Mouse (Mus musculus): ENCODE results near the gene Efna4. TPM values are rescaled to one million over a fixed set of nuclear protein-coding genes. Genes with fewer than 3 reads are reported as not detected.

Efna4 gene
- polyA plus RNA-seq, 1 experiment from 2014 or later, result 20.6 TPM

- peaks cover 25% of the 10 kb centered on the region for H3K27me3 ChIP-seq (ENCODE audit: control insufficient read depth, insufficient read depth, low read length)
- ATAC-seq (ENCODE audit: low FRiP score) (no peak), DNase-seq (ENCODE audit: low spot score) (no peak)
- H3K36me3 ChIP-seq (ENCODE audit: control insufficient read depth, insufficient read depth, low read length), result no peaks in the 10 kb centered on the region
- no peak overlapping the region for H3K27ac ChIP-seq (ENCODE audit: low read depth, low read length)
- H3K4me3 ChIP-seq (ENCODE audit: low read depth, low read length), result no peak overlapping the region
- no peak overlapping the region for H3K4me2 ChIP-seq (replicated peaks; ENCODE audit: low read depth, low read length)
- H3K9ac ChIP-seq (ENCODE audit: low read depth, low read length), result no peak overlapping the region
- H3K9me3 ChIP-seq (ENCODE audit: control insufficient read depth, low read length), result no peaks in the 10 kb centered on the region
- peaks cover 8% of the 10 kb centered on the region for H3K4me1 ChIP-seq (replicated peaks; ENCODE audit: control insufficient read depth, insufficient read depth, low read length)
- WGBS, result 84% methylated on average over 3 of the region's 3 CpGs
Observed at GRCm38 (mm10) chr3:89284261-89284660, 53.6 kb downstream of the Efna4 start.

Other genes starting within 250 kb of the Efna4 start
- 28.7 and 35.4 TPM in 2 replicates for gene Rusc1, start 244.7 kb downstream of the Efna4 start, polyA plus RNA-seq (2014; fragmentation: Nextera tagmentation; extraction: Ambion mirVana)
- 0.08 TPM in 1 of 2 replicates, not detected in the other for gene Gm43738, start 236.9 kb downstream of the Efna4 start, polyA plus RNA-seq (2014; fragmentation: Nextera tagmentation; extraction: Ambion mirVana)
- gene Fdps, start 236.1 kb downstream of the Efna4 start, polyA plus RNA-seq (2014; fragmentation: Nextera tagmentation; extraction: Ambion mirVana), result 390 and 392 TPM in 2 replicates
- gene Pklr, start 201.9 kb downstream of the Efna4 start, polyA plus RNA-seq (2014; fragmentation: Nextera tagmentation; extraction: Ambion mirVana), result 1.6 and 2.0 TPM in 2 replicates
- gene Hcn3, start 177.8 kb downstream of the Efna4 start, polyA plus RNA-seq (2014; fragmentation: Nextera tagmentation; extraction: Ambion mirVana), result 3.6 and 4.5 TPM in 2 replicates
- gene Clk2, start 173.2 kb downstream of the Efna4 start, polyA plus RNA-seq (2014; fragmentation: Nextera tagmentation; extraction: Ambion mirVana), result 27.6 and 30.6 TPM in 2 replicates
- 85.9 and 90.4 TPM in 2 replicates for gene Scamp3, start 160.6 kb downstream of the Efna4 start, polyA plus RNA-seq (2014; fragmentation: Nextera tagmentation; extraction: Ambion mirVana)
- gene Fam189b, start 154.9 kb downstream of the Efna4 start, polyA plus RNA-seq (2014; fragmentation: Nextera tagmentation; extraction: Ambion mirVana), result 18.5 and 19.8 TPM in 2 replicates
- 43.7 and 47.3 TPM in 2 replicates for gene Gba, start 135.1 kb downstream of the Efna4 start, polyA plus RNA-seq (2014; fragmentation: Nextera tagmentation; extraction: Ambion mirVana)
- 40.9 and 44.5 TPM in 2 replicates for gene Thbs3, start 122.8 kb downstream of the Efna4 start, polyA plus RNA-seq (2014; fragmentation: Nextera tagmentation; extraction: Ambion mirVana)
- gene Mtx1, start 110.9 kb downstream of the Efna4 start, polyA plus RNA-seq (2014; fragmentation: Nextera tagmentation; extraction: Ambion mirVana), result 180 and 181 TPM in 2 replicates
- gene Muc1, start 109.0 kb downstream of the Efna4 start, polyA plus RNA-seq (2014; fragmentation: Nextera tagmentation; extraction: Ambion mirVana), result 1.4 and 2.1 TPM in 2 replicates
- 276 and 289 TPM in 2 replicates for gene Krtcap2, start 92.1 kb downstream of the Efna4 start, polyA plus RNA-seq (2014; fragmentation: Nextera tagmentation; extraction: Ambion mirVana)
- 9.5 and 9.7 TPM in 2 replicates for gene Trim46, start 91.7 kb downstream of the Efna4 start, polyA plus RNA-seq (2014; fragmentation: Nextera tagmentation; extraction: Ambion mirVana)
- gene Dpm3, start 78.7 kb downstream of the Efna4 start, polyA plus RNA-seq (2014; fragmentation: Nextera tagmentation; extraction: Ambion mirVana), result 75.7 and 82.9 TPM in 2 replicates
- 35.9 and 37.5 TPM in 2 replicates for gene Slc50a1, start 67.5 kb downstream of the Efna4 start, polyA plus RNA-seq (2014; fragmentation: Nextera tagmentation; extraction: Ambion mirVana)
- gene Efna1, start 56.9 kb downstream of the Efna4 start, polyA plus RNA-seq (2014; fragmentation: Nextera tagmentation; extraction: Ambion mirVana), result 14.0 and 16.4 TPM in 2 replicates
- 13.8 TPM in 2 replicates for gene Efna3, start 15.1 kb downstream of the Efna4 start, polyA plus RNA-seq (2014; fragmentation: Nextera tagmentation; extraction: Ambion mirVana)
- gene Adam15, start 12.0 kb upstream of the Efna4 start, polyA plus RNA-seq (2014; fragmentation: Nextera tagmentation; extraction: Ambion mirVana), result 17.8 TPM in 2 replicates
- gene Dcst2, start 23.9 kb upstream of the Efna4 start, polyA plus RNA-seq (2014; fragmentation: Nextera tagmentation; extraction: Ambion mirVana), result 0.14 and 0.27 TPM in 2 replicates
- gene Dcst1, start 27.2 kb upstream of the Efna4 start, polyA plus RNA-seq (2014; fragmentation: Nextera tagmentation; extraction: Ambion mirVana), result 0.28 and 0.63 TPM in 2 replicates
- gene Zbtb7b, start 56.7 kb upstream of the Efna4 start, polyA plus RNA-seq (2014; fragmentation: Nextera tagmentation; extraction: Ambion mirVana), result 0.47 and 1.2 TPM in 2 replicates
- 0.22 and 0.95 TPM in 2 replicates for gene Lenep, start 64.8 kb upstream of the Efna4 start, polyA plus RNA-seq (2014; fragmentation: Nextera tagmentation; extraction: Ambion mirVana)
- 26.2 and 26.5 TPM in 2 replicates for gene Flad1, start 73.8 kb upstream of the Efna4 start, polyA plus RNA-seq (2014; fragmentation: Nextera tagmentation; extraction: Ambion mirVana)
- gene Cks1b, start 80.4 kb upstream of the Efna4 start, polyA plus RNA-seq (2014; fragmentation: Nextera tagmentation; extraction: Ambion mirVana), result 411 and 414 TPM in 2 replicates
- 32.2 and 37.0 TPM in 2 replicates for gene Shc1, start 80.4 kb upstream of the Efna4 start, polyA plus RNA-seq (2014; fragmentation: Nextera tagmentation; extraction: Ambion mirVana)
- 45.0 and 54.5 TPM in 2 replicates for gene Pygo2, start 92.2 kb upstream of the Efna4 start, polyA plus RNA-seq (2014; fragmentation: Nextera tagmentation; extraction: Ambion mirVana)
- gene Pbxip1, start 98.7 kb upstream of the Efna4 start, polyA plus RNA-seq (2014; fragmentation: Nextera tagmentation; extraction: Ambion mirVana), result 8.6 and 10.7 TPM in 2 replicates
- gene Pmvk, start 116.5 kb upstream of the Efna4 start, polyA plus RNA-seq (2014; fragmentation: Nextera tagmentation; extraction: Ambion mirVana), result 72.2 and 79.6 TPM in 2 replicates
- 1.5 and 2.9 TPM in 2 replicates for gene Kcnn3, start 182.1 kb upstream of the Efna4 start, polyA plus RNA-seq (2014; fragmentation: Nextera tagmentation; extraction: Ambion mirVana)